Mouse (Mus musculus) heart, postnatal 0 days (tissue): ENCODE data around the gene 2210010C04Rik. TPM values are rescaled to one million over a fixed set of nuclear protein-coding genes. Genes with fewer than 3 reads are reported as not detected.

Experiments
- ATAC-seq: fragments of 200-750 bp; cut with Nextera tagmentation; 2 replicates; pipeline ENCODE4 v1.8.0; 2017; ENCODE audit warnings: low read depth, moderate number of reproducible peaks, moderate library complexity; ENCODE audit not compliant: insufficient read depth
- DNase-seq: peaks from one replicate; pipeline ENCODE4 v3.0.0-alpha.2; 2016; ENCODE audit warnings: low spot score
- H3K27ac ChIP-seq: fragments of 300-500 bp; sonication (generic); 2 replicates; pipeline ENCODE4 v1.5.1; 2014; ENCODE audit warnings: low read depth, mild to moderate bottlenecking
- H3K27me3 ChIP-seq: fragments of 300-500 bp; sonication (generic); 2 replicates; pipeline ENCODE4 v1.6.1; 2014; ENCODE audit warnings: low read length, mixed read lengths; ENCODE audit not compliant: control insufficient read depth, insufficient read depth
- H3K36me3 ChIP-seq: fragments of 300-500 bp; sonication (generic); replicated peaks from 2 replicates; pipeline ENCODE4 v1.6.1; 2014; ENCODE audit warnings: low read length, mixed read lengths; ENCODE audit not compliant: control insufficient read depth, insufficient read depth
- H3K4me1 ChIP-seq: fragments of 300-500 bp; sonication (generic); 2 replicates; pipeline ENCODE4 v1.6.1; 2014; ENCODE audit warnings: antibody characterized with exemption; ENCODE audit not compliant: control insufficient read depth, insufficient read depth
- H3K4me2 ChIP-seq: fragments of 300-500 bp; sonication (generic); 2 replicates; pipeline ENCODE4 v1.6.1; 2014; ENCODE audit warnings: low read depth, mild to moderate bottlenecking, low read length, moderate library complexity
- H3K4me3 ChIP-seq: fragments of 300-500 bp; sonication (generic); 2 replicates; pipeline ENCODE4 v1.5.1; 2014; ENCODE audit warnings: low read depth, low read length
- H3K9ac ChIP-seq: fragments of 300-500 bp; sonication (generic); replicated peaks from 2 replicates; pipeline ENCODE4 v1.6.1; 2014; ENCODE audit warnings: low read depth, low read length, mixed read lengths
- H3K9me3 ChIP-seq: fragments of 300-500 bp; sonication (generic); replicated peaks from 2 replicates; pipeline ENCODE4 v1.6.1; 2016; ENCODE audit warnings: low read length; ENCODE audit not compliant: control insufficient read depth
- CTCF ChIP-seq: IDR thresholded peaks from 2 replicates; pipeline ENCODE4 v1.5.1; 2016; ENCODE audit warnings: antibody characterized with exemption, control low read depth, low read depth
- EP300 ChIP-seq: IDR thresholded peaks from 2 replicates; pipeline ENCODE4 v1.6.1; 2016; ENCODE audit warnings: antibody characterized with exemption, low read depth
- WGBS: fragments of 180-500 bp; shearing (Covaris S2); extraction: QIAGEN DNeasy Blood & Tissue Kit; methylation state at CpG from one replicate; pipeline ENCODE4 v1.1.7; 2014; 5-methylcytosine and 5-hydroxymethylcytosine counted together
- polyA plus RNA-seq: library from polyadenylated mRNA; unstranded; fragments of >200 nt; fragmentation: Nextera tagmentation; extraction: Ambion mirVana; gene quantifications from 2 replicates; pipeline ENCODE4 v1.2.1, GENCODE M21; 2015
- total RNA-seq: library from RNA; depleted of rRNA; stranded (reverse); fragments of >200 nt; gene quantifications from 2 replicates; pipeline ENCODE4 v1.2.3, GENCODE M21; 2014; ENCODE audit warnings: low replicate concordance

Gene 2210010C04Rik
- total and polyA plus RNA-seq, 2 experiments from 2014 or later, result not detected

DNA sequence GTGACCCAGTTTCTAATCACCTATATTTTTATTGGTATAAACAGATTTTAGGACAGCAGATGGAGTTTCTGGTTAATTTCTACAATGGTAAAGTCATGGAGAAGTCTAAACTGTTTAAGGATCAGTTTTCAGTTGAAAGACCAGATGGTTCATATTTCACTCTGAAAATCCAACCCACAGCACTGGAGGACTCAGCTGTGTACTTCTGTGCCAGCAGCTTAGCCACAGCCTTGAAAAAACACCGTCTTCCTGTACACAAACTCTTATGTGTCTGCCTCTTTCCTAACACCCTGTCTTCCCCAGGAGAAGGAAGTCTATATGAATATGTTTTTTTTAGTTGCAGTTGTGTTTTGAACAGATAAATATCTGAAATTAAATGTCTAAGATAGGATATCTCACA lies 13.3 kb upstream of the 2210010C04Rik start:
- Histone ChIP-seq H3K36me3 (no peaks in the 10 kb centered on the region), H3K9me3 (no peaks in the 10 kb centered on the region), H3K27me3 (no peaks in the 10 kb centered on the region), H3K4me3 (no peak overlapping the region), H3K9ac (no peak overlapping the region), H3K4me2 (no peak overlapping the region), H3K4me1 (no peaks in the 10 kb centered on the region), H3K27ac (no peak overlapping the region)
- DNase-seq, result no peak
- TF ChIP-seq EP300 (no peak), CTCF (no peak)
- no peak for ATAC-seq
- WGBS, result 58% methylated on average over 1 of the region's 1 CpGs

DNA sequence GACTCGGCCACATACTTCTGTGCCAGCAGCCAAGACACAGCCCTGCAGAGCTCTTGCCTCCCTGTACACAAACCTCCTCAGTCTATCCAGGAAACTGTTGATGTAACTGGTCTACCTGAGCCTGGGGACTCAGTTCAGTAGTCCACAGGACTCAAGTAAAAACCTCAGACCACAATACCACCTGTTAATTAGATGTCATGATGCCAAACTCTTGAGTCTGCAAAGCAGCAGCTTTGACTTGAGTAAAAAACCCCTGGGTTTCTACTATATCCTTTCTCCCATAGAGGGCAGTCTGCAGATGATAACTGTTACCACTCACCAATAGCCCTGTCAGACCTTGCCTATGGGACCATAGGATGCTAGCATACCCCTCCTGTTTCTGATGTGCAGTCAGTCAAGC lies 12.7 kb upstream of the 2210010C04Rik start:
- Histone ChIP-seq H3K9ac (no peak overlapping the region), H3K36me3 (no peaks in the 10 kb centered on the region), H3K9me3 (no peaks in the 10 kb centered on the region), H3K4me1 (no peaks in the 10 kb centered on the region), H3K27ac (no peak overlapping the region), H3K4me2 (no peak overlapping the region), H3K27me3 (no peaks in the 10 kb centered on the region), H3K4me3 (no peak overlapping the region)
- TF ChIP-seq CTCF (no peak), EP300 (no peak)
- no peak for DNase-seq
- WGBS, result 62% methylated on average over 1 of the region's 1 CpGs
- no peak for ATAC-seq

DNA sequence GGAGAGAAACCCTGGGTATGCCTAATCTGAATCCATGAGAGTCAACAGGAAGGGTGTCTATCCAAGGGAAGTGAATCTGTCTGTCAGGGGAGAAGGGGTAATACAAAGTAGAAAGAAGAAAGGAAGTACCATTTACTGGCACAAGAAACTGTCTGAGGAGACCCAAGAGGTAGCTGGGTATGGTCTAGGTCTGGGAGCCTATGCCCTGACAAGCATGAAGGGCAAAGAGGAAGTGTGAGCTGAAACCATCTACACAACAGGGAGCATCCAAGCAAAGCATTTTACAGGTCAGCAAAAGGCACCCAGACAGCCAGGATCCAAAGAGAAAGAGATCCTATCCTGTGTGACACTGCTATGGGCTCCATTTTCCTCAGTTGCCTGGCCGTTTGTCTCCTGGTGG lies 11.9 kb upstream of the 2210010C04Rik start:
- ATAC-seq (no peak), DNase-seq (no peak)
- H3K36me3 ChIP-seq, result no peaks in the 10 kb centered on the region
- no peaks in the 10 kb centered on the region for H3K4me1 ChIP-seq
- H3K27ac ChIP-seq, result no peak overlapping the region
- WGBS, result 87% methylated on average over 1 of the region's 1 CpGs
- no peak overlapping the region for H3K9ac ChIP-seq
- no peak overlapping the region for H3K4me3 ChIP-seq
- TF ChIP-seq EP300, result no peak
- TF ChIP-seq CTCF, result no peak
- no peak overlapping the region for H3K4me2 ChIP-seq
- no peaks in the 10 kb centered on the region for H3K9me3 ChIP-seq
- no peaks in the 10 kb centered on the region for H3K27me3 ChIP-seq

DNA sequence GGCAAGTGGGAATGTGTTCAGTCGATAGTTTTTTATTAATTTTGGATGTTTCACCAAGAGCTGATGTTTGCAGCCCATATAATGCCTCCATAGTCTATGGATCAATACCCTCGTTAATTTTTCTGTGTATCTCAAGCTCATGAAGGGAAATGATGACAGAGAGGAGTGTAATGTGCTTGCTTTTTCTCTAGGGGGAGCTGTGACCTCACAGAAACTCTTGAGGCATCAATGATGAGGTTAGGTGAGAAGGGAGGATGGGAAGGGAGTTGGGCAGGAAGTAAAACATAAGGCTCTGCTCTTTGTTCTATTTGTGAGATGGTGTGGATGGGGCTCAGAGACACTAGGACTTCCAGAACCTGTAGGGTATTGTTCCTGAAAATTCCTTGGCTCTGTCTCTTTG lies 11.2 kb upstream of the 2210010C04Rik start:
- Histone ChIP-seq H3K36me3 (no peaks in the 10 kb centered on the region), H3K9ac (no peak overlapping the region), H3K4me1 (no peaks in the 10 kb centered on the region), H3K4me2 (no peak overlapping the region), H3K4me3 (no peak overlapping the region), H3K9me3 (no peaks in the 10 kb centered on the region), H3K27ac (no peak overlapping the region), H3K27me3 (no peaks in the 10 kb centered on the region)
- no peak; the same call in 1 of the 2 replicates for TF ChIP-seq CTCF
- no peak for TF ChIP-seq EP300
- ATAC-seq (no peak), DNase-seq (no peak)
- WGBS, result 39% methylated on average over 2 of the region's 2 CpGs

DNA sequence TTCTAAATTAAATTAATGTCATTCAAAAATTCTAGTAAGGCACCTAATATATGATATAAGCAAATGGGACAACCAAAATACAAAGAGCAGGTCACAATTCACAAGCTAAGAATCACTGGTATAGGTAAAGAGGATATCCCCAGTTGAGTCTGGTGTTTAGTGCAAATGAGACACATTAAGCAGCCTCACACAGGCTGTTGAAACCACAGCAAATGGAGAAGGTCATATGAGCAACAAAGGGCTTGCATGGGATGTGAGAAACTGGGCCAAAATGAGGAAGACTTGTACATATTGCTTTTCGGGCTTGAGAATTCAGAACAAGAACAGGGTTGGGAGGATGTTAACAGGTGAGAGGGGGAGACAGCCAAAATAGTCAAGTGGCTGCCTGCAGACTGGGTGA lies 9.4 kb upstream of the 2210010C04Rik start:
- no peaks in the 10 kb centered on the region for H3K4me1 ChIP-seq
- H3K27me3 ChIP-seq, result no peaks in the 10 kb centered on the region
- no peak overlapping the region for H3K9ac ChIP-seq
- H3K4me2 ChIP-seq, result no peak overlapping the region
- no peak overlapping the region for H3K27ac ChIP-seq
- TF ChIP-seq CTCF, result no peak
- TF ChIP-seq EP300, result no peak
- no peak overlapping the region for H3K4me3 ChIP-seq
- H3K9me3 ChIP-seq, result no peaks in the 10 kb centered on the region
- WGBS, result 68% methylated on average over 1 of the region's 1 CpGs
- no peak for DNase-seq
- ATAC-seq, result no peak
- no peaks in the 10 kb centered on the region for H3K36me3 ChIP-seq

DNA sequence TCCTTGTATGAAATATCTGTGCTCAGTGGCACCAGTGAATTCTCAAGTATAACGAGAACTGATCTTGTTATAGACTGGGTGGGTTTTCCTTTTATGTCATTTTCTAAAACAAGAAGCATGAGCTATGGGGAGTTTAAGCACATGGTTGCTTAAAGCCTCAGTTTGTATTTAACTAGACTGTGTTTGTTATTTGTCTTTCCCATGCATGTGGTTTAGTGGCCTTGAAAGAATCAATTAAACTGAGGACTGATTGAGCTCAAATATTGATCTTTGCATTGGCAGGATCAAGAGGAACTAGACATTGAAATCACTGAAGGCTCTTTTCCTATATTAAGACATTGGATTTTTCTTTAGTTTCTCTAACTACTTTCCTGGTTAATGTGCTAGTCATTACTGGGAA lies 9.0 kb upstream of the 2210010C04Rik start:
- no peak overlapping the region for H3K4me2 ChIP-seq
- TF ChIP-seq CTCF (no peak), EP300 (no peak)
- H3K27me3 ChIP-seq, result no peaks in the 10 kb centered on the region
- H3K9ac ChIP-seq, result no peak overlapping the region
- no peaks in the 10 kb centered on the region for H3K9me3 ChIP-seq
- H3K36me3 ChIP-seq, result no peaks in the 10 kb centered on the region
- H3K4me3 ChIP-seq, result no peak overlapping the region
- DNase-seq (no peak), ATAC-seq (no peak)
- H3K27ac ChIP-seq, result no peak overlapping the region
- no peaks in the 10 kb centered on the region for H3K4me1 ChIP-seq
- 53% methylated on average over 1 of the region's 1 CpGs for WGBS
